Mouse (Mus musculus): ENCODE measurements around the gene Tmcc2.

DNA sequence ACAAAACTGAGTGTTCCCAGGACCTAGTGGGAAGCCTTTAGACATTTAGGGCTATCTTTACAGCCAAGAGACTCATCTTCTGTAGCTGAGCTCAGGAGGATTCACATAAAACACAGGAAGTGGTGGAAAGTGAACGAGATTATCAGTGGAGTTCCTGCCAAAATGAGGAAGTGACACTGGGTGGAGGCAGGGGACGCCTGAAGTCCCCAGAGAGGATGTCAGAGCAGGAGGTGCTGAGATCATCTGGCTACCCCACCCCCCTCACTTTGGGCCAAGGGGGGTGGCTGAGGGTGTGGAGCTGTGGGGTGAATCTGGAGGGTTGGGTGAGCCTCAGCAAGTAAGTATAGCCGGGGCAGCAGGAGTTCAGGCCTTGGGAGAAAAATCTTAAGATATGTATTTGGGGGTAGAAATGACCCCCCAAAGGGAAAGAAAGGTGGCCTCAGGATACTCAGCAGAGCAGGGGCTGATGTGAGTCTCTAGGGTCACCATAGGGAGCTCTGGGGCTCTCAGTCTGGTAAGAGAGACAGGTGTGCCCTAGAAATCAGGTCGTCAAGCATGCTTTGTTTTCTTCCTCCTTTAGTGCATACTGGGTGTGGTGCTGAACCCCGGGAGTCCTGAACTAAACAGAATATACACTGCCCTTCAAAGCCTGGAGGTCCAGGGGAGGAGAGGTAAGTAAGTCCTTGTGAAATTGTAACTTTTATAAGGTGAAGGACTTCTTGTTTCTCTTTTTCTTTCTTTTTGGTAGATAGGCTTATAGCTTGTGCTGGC lies 49.2 kb downstream of the Tmcc2 start:
- no peak for TF ChIP-seq CTCF (IDR thresholded peaks at IDR 0.05; ENCODE audit: low read depth, low read length)
- no peak for TF ChIP-seq POLR2A (IDR thresholded peaks at IDR 0.05; ENCODE audit: borderline replicate concordance, low read depth, low read length)

All from bone marrow macrophage, adult 2 months (primary cell).